ENCODE assay signal across 8 mouse cellular contexts in genomic region chr5:149320534-149321482, GRCm38 (mm10). TPM values are rescaled to one million over a fixed set of nuclear protein-coding genes. Genes with fewer than 3 reads are reported as not detected.
DNase-seq lines count a peak whose midpoint lies in the region; ATAC-seq and TF ChIP-seq lines count a peak whose summit lies in the region.

No protein-coding gene starts in this region.

- H3K4me2 ChIP-seq in hindbrain, postnatal 0 days (ENCODE audit: low read depth, low read length), result peak overlapping the region; percentile 33

- DNase-seq in gastrocnemius, postnatal 10 days, result peak; percentile 66
- DNase-seq in hindbrain, postnatal 0 days (ENCODE audit: low spot score), result peak; percentile 78
- peak; percentile 62 to 75 for DNase-seq in left cerebral cortex, adult 18-20 months (ENCODE audit: low spot score in 2 of 2)
- peak; percentile 53 for DNase-seq in lung, postnatal 25 days (ENCODE audit: low spot score)
- DNase-seq in right cerebral cortex, adult 2 months (ENCODE audit: low spot score in 2 of 2), result peak; percentile 64 to 74
- no peak for DNase-seq in cerebellum, adult 9-10 months

- no peak overlapping the region for H3K4me3 ChIP-seq in cortical plate, adult 2 months (ENCODE audit: insufficient read depth, low read length)
- no peak overlapping the region for H3K4me3 ChIP-seq in hindbrain, postnatal 0 days (ENCODE audit: low read length)

- 3% methylated on average over 15 of the region's 15 CpGs for WGBS in hindbrain, postnatal 0 days

- 0 out of 2 replicates have a peak overlapping the region, but pooled peaks have one; percentile 28 for H3K9ac ChIP-seq in hindbrain, postnatal 0 days (replicated peaks; ENCODE audit: low read length)

- TF ChIP-seq CTCF in cortical plate, adult 2 months (IDR thresholded peaks at IDR 0.05; ENCODE audit: extremely low read depth, insufficient read depth, low read length), result no peak
- TF ChIP-seq CTCF in hindbrain, postnatal 0 days (IDR thresholded peaks at IDR 0.05; ENCODE audit: low read depth), result no peak; the same call in 1 of the 2 replicates

- no peaks in the 10 kb centered on the region for H3K27me3 ChIP-seq in hindbrain, postnatal 0 days (ENCODE audit: insufficient read depth, low read length)

- peak overlapping the region; percentile 7; the same call in 1 of the 2 replicates for H3K27ac ChIP-seq in cortical plate, adult 2 months (ENCODE audit: insufficient read depth, low read length)
- H3K27ac ChIP-seq in hindbrain, postnatal 0 days, result peak overlapping the region; percentile 75

- no peaks in the 10 kb centered on the region for H3K36me3 ChIP-seq in hindbrain, postnatal 0 days (ENCODE audit: insufficient read depth, low read length)

- peaks cover 6% of the 10 kb centered on the region for H3K4me1 ChIP-seq in cortical plate, adult 2 months (ENCODE audit: control insufficient read depth, insufficient read depth, low read length)
- H3K4me1 ChIP-seq in hindbrain, postnatal 0 days (ENCODE audit: insufficient read depth, low read length), result peaks cover 24% of the 10 kb centered on the region

- peak; percentile 55 for ATAC-seq in CD4-positive, CD25-positive, alpha-beta regulatory T cell, adult 4 months
- ATAC-seq in hindbrain, postnatal 0 days, result peak; percentile 48; the same call in 1 of the 2 replicates

- no peaks in the 10 kb centered on the region for H3K9me3 ChIP-seq in hindbrain, postnatal 0 days (ENCODE audit: low read length)

- peak; percentile 72 for TF ChIP-seq POLR2A in cortical plate, adult 2 months (IDR thresholded peaks at IDR 0.05; ENCODE audit: extremely low read depth, insufficient read depth, low read length)

RNA-seq across cellular contexts. Expression of gene Alox5ap, which starts 56.2 kb away (rescaled TPM):
- 1 to 10 TPM; 2.1 to 2.5 TPM for polyA plus RNA-seq in CD4-positive, CD25-positive, alpha-beta regulatory T cell, adult 4 months (2017; shearing (Covaris generic))
- polyA plus RNA-seq in cortical plate, adult 2 months (2012; rRNA removed), result 16.0 and 18.0 TPM in 2 replicates
- total RNA-seq in gastrocnemius, postnatal 10 days (2021), result 10 to 100 TPM in 1 of 2 experiments, 1 to 10 TPM in 1; 7.3 to 10.5 TPM
- total RNA-seq in hindbrain, postnatal 0 days (2014; rRNA removed), result 5.7 and 6.6 TPM in 2 replicates
- 10.7 and 14.4 TPM in 2 replicates for polyA plus RNA-seq in hindbrain, postnatal 0 days (2015; fragmentation: Nextera tagmentation; extraction: Ambion mirVana)
- 1 to 10 TPM; 9.4 to 10.0 TPM for total RNA-seq in left cerebral cortex, adult 18-20 months (2021)
